Mouse (Mus musculus) heart, adult 2 months (tissue): ENCODE measurements around the gene Cyp46a1. TPM values are rescaled to one million over a fixed set of nuclear protein-coding genes. Genes with fewer than 3 reads are reported as not detected.

Experiments used
- DNase-seq, 2 experiments: peaks; one replicate each; pipeline ENCODE4 v3.0.0; 2021
- H3K27ac ChIP-seq: fragments of 200-600 bp; 2 replicates; pipeline ENCODE4 v1.8.1; 2022
- H3K27me3 ChIP-seq: fragments of 200-500 bp; 2 replicates; pipeline ENCODE4 v1.6.1; 2012; ENCODE audit warnings: mild to moderate bottlenecking, low read length, inconsistent platforms, mixed read lengths; ENCODE audit not compliant: control insufficient read depth, insufficient read depth
- H3K36me3 ChIP-seq: fragments of 200-500 bp; 2 replicates; pipeline ENCODE4 v1.6.1; 2012; ENCODE audit warnings: low read length, inconsistent platforms; ENCODE audit not compliant: control insufficient read depth, insufficient read depth
- H3K4me1 ChIP-seq: fragments of 200-500 bp; 2 replicates; pipeline ENCODE4 v1.6.1; 2011; ENCODE audit warnings: low read length; ENCODE audit not compliant: control insufficient read depth, insufficient read depth
- H3K4me3 ChIP-seq: fragments of 200-600 bp; 2 replicates; pipeline ENCODE4 v1.8.1; 2022
- H3K79me2 ChIP-seq: fragments of 200-500 bp; replicated peaks from 2 replicates; pipeline ENCODE4 v1.6.1; 2012; ENCODE audit warnings: mild to moderate bottlenecking, inconsistent platforms, low read length, moderate library complexity, mixed read lengths; ENCODE audit not compliant: control insufficient read depth, insufficient read depth
- H3K9ac ChIP-seq: fragments of 200-500 bp; 2 replicates; pipeline ENCODE4 v1.6.1; 2012; ENCODE audit warnings: low read depth, mild to moderate bottlenecking, control low read depth, inconsistent platforms, low read length, mixed read lengths
- CTCF ChIP-seq: fragments of 200-600 bp; IDR thresholded peaks from 2 replicates; pipeline ENCODE4 v1.8.1; 2022; ENCODE audit warnings: antibody characterized with exemption, mild to moderate bottlenecking, moderate library complexity
- EP300 ChIP-seq: fragments of 200-500 bp; IDR thresholded peaks from 2 replicates; pipeline ENCODE4 v1.6.1; 2011; ENCODE audit warnings: low read depth, low read length, control low read depth; ENCODE audit not compliant: insufficient read depth
- POLR2A ChIP-seq: fragments of 200-500 bp; IDR thresholded peaks from 2 replicates; pipeline ENCODE4 v1.6.1; 2011; ENCODE audit warnings: mild to moderate bottlenecking, low read depth, low read length, control low read depth; ENCODE audit not compliant: insufficient read depth
- WGBS: fragments of 180-500 bp; shearing (Covaris S2); methylation state at CpG from one replicate; pipeline ENCODE4 v1.1.7; 2018; 5-methylcytosine and 5-hydroxymethylcytosine counted together
- intact Hi-C: fragments of 180-260 bp; cut with DNase I; formaldehyde crosslinking; loops from one replicate; pipeline ENCODE4 v1.15.1; 2025
- polyA plus RNA-seq: library from polyadenylated mRNA; depleted of rRNA; stranded (reverse); fragments of >200 nt; gene quantifications from 2 replicates; pipeline ENCODE4 v1.2.3, GENCODE M21; 2012; rRNA removed
- total RNA-seq, 2 experiments: library from RNA; stranded (reverse); gene quantifications; 2 replicates each; pipeline ENCODE4 v1.2.3; 2021

The Cyp46a1 gene
- total and polyA plus RNA-seq, 3 experiments = 0.41 to 1.3 (median 0.47) TPM

- peaks cover 2% of the 10 kb centered on the region for H3K4me1 ChIP-seq
- 80% methylated on average over 5 of the region's 5 CpGs for WGBS
- H3K79me2 ChIP-seq = no peaks in the 10 kb centered on the region
- H3K36me3 ChIP-seq = no peaks in the 10 kb centered on the region
- DNase-seq = no peak
- H3K9ac ChIP-seq = no peak overlapping the region
- no peak overlapping the region for H3K27ac ChIP-seq
- TF ChIP-seq POLR2A = no peak
- TF ChIP-seq CTCF = no peak
- TF ChIP-seq EP300 = no peak
- intact Hi-C loops = no loop called here
- H3K4me3 ChIP-seq = no peak overlapping the region
- H3K27me3 ChIP-seq = no peaks in the 10 kb centered on the region
Observed at GRCm38 (mm10) chr12:108409100-108409499, 74.9 kb downstream of the Cyp46a1 start.

GRCm38 (mm10) chr12:108410416-108411208, 76.4 kb downstream of the Cyp46a1 start:
- Histone ChIP-seq H3K36me3 (no peaks in the 10 kb centered on the region), H3K9ac (no peak overlapping the region), H3K27ac (no peak overlapping the region), H3K79me2 (no peaks in the 10 kb centered on the region), H3K27me3 (no peaks in the 10 kb centered on the region), H3K4me1 (no peaks in the 10 kb centered on the region), H3K4me3 (no peak overlapping the region)
- WGBS = 81% methylated on average over 14 of the region's 14 CpGs
- no peak for TF ChIP-seq CTCF
- TF ChIP-seq EP300 = no peak
- TF ChIP-seq POLR2A = no peak
- intact Hi-C loops = no loop called here
- DNase-seq = no peak

Other genes starting within 250 kb of the Cyp46a1 start
- 10 to 100 TPM; 84.6 to 99.8 TPM for gene Setd3, start 155.1 kb upstream of the Cyp46a1 start, total RNA-seq
- 25.0 and 46.8 TPM in 2 replicates for gene Setd3, start 155.1 kb upstream of the Cyp46a1 start, polyA plus RNA-seq
- gene Ccnk, start 154.8 kb upstream of the Cyp46a1 start, total RNA-seq = 10 to 100 TPM; 28.9 to 31.9 TPM
- gene Ccnk, start 154.8 kb upstream of the Cyp46a1 start, polyA plus RNA-seq = 14.8 and 20.6 TPM in 2 replicates
- 10 to 100 TPM; 39.2 to 43.9 TPM for gene Ccdc85c, start 59.0 kb upstream of the Cyp46a1 start, total RNA-seq
- 27.1 and 29.3 TPM in 2 replicates for gene Ccdc85c, start 59.0 kb upstream of the Cyp46a1 start, polyA plus RNA-seq
- gene Hhipl1, start 28.1 kb upstream of the Cyp46a1 start, total RNA-seq = 1 to 10 TPM; 1.2 to 1.5 TPM
- gene Hhipl1, start 28.1 kb upstream of the Cyp46a1 start, polyA plus RNA-seq = 1.6 and 1.8 TPM in 2 replicates
- 10 to 100 TPM; 73.5 to 84.7 TPM for gene Eml1, start 36.6 kb downstream of the Cyp46a1 start, total RNA-seq
- 68.7 and 112 TPM in 2 replicates for gene Eml1, start 36.6 kb downstream of the Cyp46a1 start, polyA plus RNA-seq
- gene Evl, start 220.3 kb downstream of the Cyp46a1 start, total RNA-seq = 10 to 100 TPM; 36.4 to 40.6 TPM
- 34.8 and 44.0 TPM in 2 replicates for gene Evl, start 220.3 kb downstream of the Cyp46a1 start, polyA plus RNA-seq